Mouse (Mus musculus): ENCODE measurements around the gene Poglut1. TPM values are rescaled to one million over a fixed set of nuclear protein-coding genes. Genes with fewer than 3 reads are reported as not detected.
"Not testable (repeated sequence)": the region's sequence is repeated elsewhere in the genome, so short reads cannot be mapped to it uniquely, and the experiment has no call there.

Poglut1 gene
- polyA plus RNA-seq, 1 experiment from 2014 or later = 69.8 TPM

GRCm38 (mm10) chr16:38478296-38478695, 71.8 kb downstream of the Poglut1 start:
- H3K9me3 ChIP-seq = no peaks in the 10 kb centered on the region
- H3K27ac ChIP-seq = no peak overlapping the region
- H3K36me3 ChIP-seq (replicated peaks) = no peaks in the 10 kb centered on the region
- DNase-seq (ENCODE audit: extremely low spot score, low spot score) = no peak
- peaks cover 17% of the 10 kb centered on the region for H3K4me1 ChIP-seq
- H3K27me3 ChIP-seq (ENCODE audit: poor library complexity, severe bottlenecking) = peaks cover 35% of the 10 kb centered on the region
- H3K4me3 ChIP-seq = no peak overlapping the region
- WGBS = 93% methylated on average over 3 of the region's 3 CpGs

DNA sequence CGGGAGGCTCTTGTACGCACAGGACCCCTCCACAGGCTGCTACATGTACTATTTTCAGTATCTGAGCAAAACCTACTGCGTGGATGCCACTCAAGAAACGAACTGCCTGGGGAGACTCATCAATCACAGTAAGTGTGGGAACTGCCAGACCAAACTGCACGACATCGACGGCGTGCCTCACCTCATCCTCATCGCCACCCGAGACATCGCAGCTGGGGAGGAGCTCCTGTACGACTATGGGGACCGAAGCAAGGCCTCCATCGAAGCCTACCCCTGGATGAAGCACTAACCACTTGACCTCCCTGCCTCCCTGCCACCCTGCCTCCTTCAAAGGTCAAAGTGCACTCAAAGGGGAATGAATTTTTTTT, 72.8 kb downstream of the Poglut1 start:
- H3K27ac ChIP-seq; DNase-seq (ENCODE audit: extremely low spot score, low spot score); H3K9me3 ChIP-seq; H3K36me3 ChIP-seq (replicated peaks): not testable (repeated sequence)
- Histone ChIP-seq H3K27me3 (ENCODE audit: poor library complexity, severe bottlenecking) (peaks cover 24% of the 10 kb centered on the region), H3K4me1 (peaks cover 13% of the 10 kb centered on the region), H3K4me3 (peak overlapping the region; percentile 50)
- WGBS = 69% methylated on average over 14 of the region's 14 CpGs

GRCm38 (mm10) chr16:38476312-38477240, 73.5 kb downstream of the Poglut1 start:
- peak overlapping the region; percentile 50 for H3K4me3 ChIP-seq
- peak overlapping the region; percentile 80 for H3K27ac ChIP-seq
- no peaks in the 10 kb centered on the region for H3K36me3 ChIP-seq (replicated peaks)
- DNase-seq (ENCODE audit: extremely low spot score, low spot score) = peak; percentile 53
- peaks cover 18% of the 10 kb centered on the region for H3K27me3 ChIP-seq (ENCODE audit: poor library complexity, severe bottlenecking)
- H3K9me3 ChIP-seq = no peaks in the 10 kb centered on the region
- H3K4me1 ChIP-seq = peaks cover 13% of the 10 kb centered on the region
- 12% methylated on average over 34 of the region's 34 CpGs for whole genome bisulfite sequencing

DNA sequence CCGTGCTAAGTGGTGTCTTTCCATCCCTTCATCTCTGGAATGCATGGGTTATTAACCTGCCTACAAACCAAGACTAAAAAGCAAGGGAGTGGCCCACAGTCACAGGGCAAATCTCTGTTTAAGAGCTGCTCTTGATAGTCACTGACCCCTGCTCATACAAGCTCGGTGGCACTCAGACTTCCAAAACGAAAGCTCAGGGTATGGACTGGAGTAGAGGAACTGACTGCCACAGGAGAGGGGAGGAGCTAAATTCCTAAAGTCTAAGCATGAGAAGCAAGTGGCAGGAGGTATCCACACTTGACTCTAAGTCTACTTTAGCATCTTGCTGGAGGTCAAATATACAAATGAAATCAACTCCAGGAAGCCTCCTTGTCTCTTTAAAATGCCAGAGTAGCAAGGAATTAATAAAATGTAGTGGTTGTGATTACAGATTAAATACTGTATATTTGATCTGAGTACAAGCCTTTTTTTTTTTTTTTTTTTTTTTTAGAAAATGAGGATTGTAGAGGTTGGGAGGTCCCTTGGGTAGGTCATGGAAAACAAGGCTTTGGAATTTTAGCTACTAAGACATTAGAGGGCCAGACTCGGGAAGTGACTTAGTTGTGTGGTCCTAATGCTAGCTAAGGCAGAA, 74.3 kb downstream of the Poglut1 start:
- Histone ChIP-seq H3K4me1 (peaks cover 13% of the 10 kb centered on the region), H3K36me3 (replicated peaks) (no peaks in the 10 kb centered on the region), H3K27ac (peak overlapping the region; percentile 80), H3K9me3 (no peaks in the 10 kb centered on the region), H3K27me3 (ENCODE audit: poor library complexity, severe bottlenecking) (peaks cover 12% of the 10 kb centered on the region), H3K4me3 (peak overlapping the region; percentile 50; the same call in 1 of the 2 replicates)
- 63% methylated on average over 4 of the region's 4 CpGs for WGBS
- DNase-seq (ENCODE audit: extremely low spot score, low spot score) = no peak

Other genes with a start within 250 kb of the Poglut1 start
- gene Maats1, start 208.1 kb downstream of the Poglut1 start, polyA plus RNA-seq (2016; fragmentation: Nextera tagmentation; extraction: Ambion mirVana) = 0.31 and 0.36 TPM in 2 replicates
- gene Cox17, start 203.3 kb downstream of the Poglut1 start, polyA plus RNA-seq (2016; fragmentation: Nextera tagmentation; extraction: Ambion mirVana) = 134 TPM in 2 replicates
- not detected in 2 replicates for gene Gm21987, start 203.2 kb downstream of the Poglut1 start, polyA plus RNA-seq (2016; fragmentation: Nextera tagmentation; extraction: Ambion mirVana)
- gene Popdc2, start 188.0 kb downstream of the Poglut1 start, polyA plus RNA-seq (2016; fragmentation: Nextera tagmentation; extraction: Ambion mirVana) = 0.63 and 0.73 TPM in 2 replicates
- gene Pla1a, start 117.1 kb downstream of the Poglut1 start, polyA plus RNA-seq (2016; fragmentation: Nextera tagmentation; extraction: Ambion mirVana) = not detected in 2 replicates
- 149 and 153 TPM in 2 replicates for gene Adprh, start 97.6 kb downstream of the Poglut1 start, polyA plus RNA-seq (2016; fragmentation: Nextera tagmentation; extraction: Ambion mirVana)
- gene Cd80, start 94.7 kb downstream of the Poglut1 start, polyA plus RNA-seq (2016; fragmentation: Nextera tagmentation; extraction: Ambion mirVana) = 0.32 and 0.61 TPM in 2 replicates
- 33.1 and 36.7 TPM in 2 replicates for gene Timmdc1, start 27.6 kb downstream of the Poglut1 start, polyA plus RNA-seq (2016; fragmentation: Nextera tagmentation; extraction: Ambion mirVana)
- 75.5 and 86.3 TPM in 2 replicates for gene Tmem39a, start 8.4 kb upstream of the Poglut1 start, polyA plus RNA-seq (2016; fragmentation: Nextera tagmentation; extraction: Ambion mirVana)
- gene Arhgap31, start 163.0 kb upstream of the Poglut1 start, polyA plus RNA-seq (2016; fragmentation: Nextera tagmentation; extraction: Ambion mirVana) = 7.3 and 7.4 TPM in 2 replicates
- gene B4galt4, start 192.0 kb upstream of the Poglut1 start, polyA plus RNA-seq (2016; fragmentation: Nextera tagmentation; extraction: Ambion mirVana) = 27.1 and 27.8 TPM in 2 replicates

All from forebrain, embryonic 10.5 days (tissue).